Mouse (Mus musculus): ENCODE measurements around the gene Ablim1. TPM values are rescaled to one million over a fixed set of nuclear protein-coding genes. Genes with fewer than 3 reads are reported as not detected.

Ablim1 gene
- polyA plus RNA-seq, 1 experiment, result 501 TPM

DNA sequence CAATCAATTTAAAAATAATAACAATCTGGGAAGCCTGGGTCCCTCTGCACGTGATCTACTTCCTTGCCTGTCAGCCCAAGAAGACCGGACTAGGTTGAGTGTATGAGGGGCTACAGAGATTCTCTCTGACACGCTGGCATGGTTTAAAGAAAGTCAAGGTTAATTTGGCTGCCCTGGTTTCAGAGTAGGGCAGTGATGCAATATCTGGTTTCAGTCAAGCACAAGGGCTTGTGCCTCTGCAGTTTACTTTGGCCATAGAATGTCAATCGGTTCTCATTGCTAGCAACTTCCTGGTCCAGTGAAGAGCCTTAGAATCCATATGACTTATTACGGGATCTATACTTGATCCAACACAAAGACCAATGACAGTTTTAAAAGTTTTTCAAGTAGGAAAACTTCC lies 140.2 kb downstream of the Ablim1 start:
- 88% methylated on average over 5 of the region's 5 CpGs for WGBS
- no peak overlapping the region for H3K4me3 ChIP-seq (ENCODE audit: insufficient read depth, low read depth, low read length)
- H3K4me1 ChIP-seq (ENCODE audit: control insufficient read depth, insufficient read depth, low read length), result no peaks in the 10 kb centered on the region
- no peak for TF ChIP-seq CTCF (IDR thresholded peaks at IDR 0.05; ENCODE audit: insufficient read depth, low read depth, low read length)
- TF ChIP-seq POLR2A (IDR thresholded peaks at IDR 0.05; ENCODE audit: insufficient read depth, low read depth, low read length), result no peak
- no peak overlapping the region for H3K27ac ChIP-seq (ENCODE audit: insufficient read depth, low read depth, low read length)

DNA sequence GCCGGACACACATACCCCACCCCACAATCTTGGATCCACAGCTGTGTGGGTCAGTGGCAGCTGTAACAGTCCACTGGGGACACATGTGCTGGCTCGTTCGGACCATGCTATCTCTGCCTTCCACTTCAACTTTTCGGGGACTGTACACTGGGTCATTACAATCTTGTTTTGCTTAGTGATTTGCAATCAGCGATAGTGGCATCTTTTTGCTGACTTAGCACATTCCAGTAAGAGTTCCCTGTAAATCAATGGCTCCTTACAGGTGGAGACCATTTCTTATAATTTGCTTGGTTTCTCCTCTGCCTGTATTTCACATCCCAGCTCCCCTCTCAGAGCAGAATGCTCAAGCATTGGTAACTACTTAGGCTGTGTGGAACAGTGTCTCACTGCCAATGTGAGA lies 140.7 kb downstream of the Ablim1 start:
- 95% methylated on average over 5 of the region's 5 CpGs for WGBS
- Histone ChIP-seq H3K4me3 (ENCODE audit: insufficient read depth, low read depth, low read length) (no peak overlapping the region), H3K27ac (ENCODE audit: insufficient read depth, low read depth, low read length) (no peak overlapping the region), H3K4me1 (ENCODE audit: control insufficient read depth, insufficient read depth, low read length) (no peaks in the 10 kb centered on the region)
- no peak for TF ChIP-seq POLR2A (IDR thresholded peaks at IDR 0.05; ENCODE audit: insufficient read depth, low read depth, low read length)
- TF ChIP-seq CTCF (IDR thresholded peaks at IDR 0.05; ENCODE audit: insufficient read depth, low read depth, low read length), result no peak

DNA sequence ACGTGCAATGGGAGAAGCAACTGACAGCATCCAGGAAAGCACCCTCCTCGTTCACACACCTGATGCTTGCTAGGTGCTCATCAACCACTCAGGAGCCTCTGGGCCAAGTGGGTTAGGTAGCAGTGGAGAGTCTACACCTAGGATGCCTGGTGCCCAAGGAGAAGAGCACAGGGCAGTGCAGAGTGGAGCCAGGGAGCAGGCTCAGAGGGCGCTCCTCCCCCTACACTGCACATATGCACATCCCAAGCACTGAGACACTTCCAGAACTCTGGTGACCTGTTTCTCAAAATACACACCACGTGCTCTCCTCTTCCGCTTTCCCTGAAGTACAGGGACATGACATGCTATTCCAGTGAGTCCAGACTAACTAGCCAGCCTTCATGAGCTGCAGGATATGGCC lies 142.4 kb downstream of the Ablim1 start:
- Histone ChIP-seq H3K4me3 (ENCODE audit: insufficient read depth, low read depth, low read length) (no peak overlapping the region), H3K27ac (ENCODE audit: insufficient read depth, low read depth, low read length) (no peak overlapping the region), H3K4me1 (ENCODE audit: control insufficient read depth, insufficient read depth, low read length) (no peaks in the 10 kb centered on the region)
- no peak for TF ChIP-seq CTCF (IDR thresholded peaks at IDR 0.05; ENCODE audit: insufficient read depth, low read depth, low read length)
- TF ChIP-seq POLR2A (IDR thresholded peaks at IDR 0.05; ENCODE audit: insufficient read depth, low read depth, low read length), result no peak
- 87% methylated on average over 5 of the region's 5 CpGs for WGBS

DNA sequence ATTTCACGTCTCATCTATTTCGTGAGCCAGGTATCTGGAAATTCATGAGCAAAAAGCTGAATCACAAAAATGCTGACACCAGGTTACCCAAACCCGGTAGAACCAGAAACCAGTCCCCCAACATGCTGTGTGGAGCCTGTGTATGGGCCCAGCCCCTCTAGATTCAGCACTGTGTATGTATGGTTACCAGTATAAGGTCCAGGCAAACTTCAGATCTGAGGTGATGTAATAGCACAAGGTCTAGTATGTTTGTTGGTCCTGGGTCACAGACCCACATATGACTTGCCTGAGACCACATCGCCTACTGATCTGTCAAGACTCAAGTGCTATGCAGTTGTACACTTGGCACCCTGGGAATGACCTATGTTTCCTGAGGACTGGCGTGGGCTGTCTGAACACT lies 143.8 kb downstream of the Ablim1 start:
- Histone ChIP-seq H3K4me1 (ENCODE audit: control insufficient read depth, insufficient read depth, low read length) (no peaks in the 10 kb centered on the region), H3K4me3 (ENCODE audit: insufficient read depth, low read depth, low read length) (no peak overlapping the region), H3K27ac (ENCODE audit: insufficient read depth, low read depth, low read length) (no peak overlapping the region)
- WGBS, result 94% methylated on average over 5 of the region's 5 CpGs
- TF ChIP-seq CTCF (IDR thresholded peaks at IDR 0.05; ENCODE audit: insufficient read depth, low read depth, low read length) (no peak), POLR2A (IDR thresholded peaks at IDR 0.05; ENCODE audit: insufficient read depth, low read depth, low read length) (no peak)

DNA sequence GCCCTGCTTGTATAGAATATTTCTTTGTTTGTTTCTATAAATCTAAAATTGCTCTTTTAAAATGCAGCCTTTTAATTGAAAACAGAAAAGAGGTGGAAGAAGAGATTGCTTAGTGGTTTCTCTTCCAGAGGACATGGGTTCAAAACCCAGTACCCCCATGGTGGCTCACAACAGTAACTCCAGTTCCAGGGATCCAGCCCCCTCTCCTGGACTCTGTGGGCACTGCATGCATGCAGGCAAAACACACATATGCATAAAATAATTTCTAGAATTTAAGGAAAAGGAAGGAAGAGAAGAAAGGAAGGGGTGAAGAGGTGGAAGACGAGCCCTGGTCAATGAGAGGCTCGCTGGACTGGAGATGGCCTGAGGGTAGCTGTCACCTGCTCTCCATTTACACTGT lies 145.2 kb downstream of the Ablim1 start:
- Histone ChIP-seq H3K27ac (ENCODE audit: insufficient read depth, low read depth, low read length) (no peak overlapping the region), H3K4me3 (ENCODE audit: insufficient read depth, low read depth, low read length) (no peak overlapping the region), H3K4me1 (ENCODE audit: control insufficient read depth, insufficient read depth, low read length) (no peaks in the 10 kb centered on the region)
- TF ChIP-seq POLR2A (IDR thresholded peaks at IDR 0.05; ENCODE audit: insufficient read depth, low read depth, low read length) (no peak), CTCF (IDR thresholded peaks at IDR 0.05; ENCODE audit: insufficient read depth, low read depth, low read length) (no peak)
- WGBS, result 93% methylated on average over 2 of the region's 2 CpGs

DNA sequence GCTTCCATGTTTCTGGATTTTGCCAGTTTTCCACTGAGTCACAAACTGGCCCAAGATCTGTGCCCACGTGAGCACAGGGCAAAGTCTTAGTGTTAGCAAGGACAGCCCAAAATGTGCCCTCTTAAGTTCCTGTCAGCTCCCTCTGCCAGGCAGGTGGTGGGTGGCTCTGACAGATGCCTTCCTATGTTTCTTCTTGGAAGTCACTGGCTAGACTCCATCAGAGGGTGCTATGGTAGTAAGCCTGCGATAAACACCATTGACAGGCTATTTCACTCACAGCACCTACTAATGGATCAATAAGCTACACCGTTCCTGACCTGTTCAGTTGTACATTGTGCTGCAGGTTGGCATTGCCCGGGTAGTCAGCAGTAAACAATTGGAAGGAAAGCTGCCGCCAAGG lies 147.0 kb downstream of the Ablim1 start:
- Histone ChIP-seq H3K27ac (ENCODE audit: insufficient read depth, low read depth, low read length) (no peak overlapping the region), H3K4me1 (ENCODE audit: control insufficient read depth, insufficient read depth, low read length) (peaks cover 7% of the 10 kb centered on the region), H3K4me3 (ENCODE audit: insufficient read depth, low read depth, low read length) (no peak overlapping the region)
- WGBS, result 92% methylated on average over 5 of the region's 5 CpGs
- TF ChIP-seq POLR2A (IDR thresholded peaks at IDR 0.05; ENCODE audit: insufficient read depth, low read depth, low read length), result no peak
- TF ChIP-seq CTCF (IDR thresholded peaks at IDR 0.05; ENCODE audit: insufficient read depth, low read depth, low read length), result no peak

DNA sequence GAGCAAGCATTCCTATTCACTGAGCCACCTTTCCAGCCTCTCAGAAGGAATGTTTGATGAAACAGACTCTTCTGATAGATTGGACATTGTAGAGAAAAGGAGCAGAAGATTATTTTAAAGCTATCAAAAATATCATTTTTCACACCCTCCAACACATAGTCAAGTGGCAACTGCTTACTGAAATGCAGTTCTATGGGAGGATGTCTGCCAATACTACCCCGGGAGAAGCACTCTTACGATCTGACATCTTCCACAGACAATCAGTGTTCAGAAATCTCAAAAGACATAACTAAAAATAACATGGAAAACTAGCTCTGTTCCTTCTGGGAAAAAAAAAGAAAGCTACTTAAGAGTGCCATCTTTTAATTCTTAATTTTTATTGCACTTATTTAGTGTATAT lies 149.8 kb downstream of the Ablim1 start:
- WGBS, result 77% methylated on average over 2 of the region's 2 CpGs
- H3K27ac ChIP-seq (ENCODE audit: insufficient read depth, low read depth, low read length), result no peak overlapping the region

DNA sequence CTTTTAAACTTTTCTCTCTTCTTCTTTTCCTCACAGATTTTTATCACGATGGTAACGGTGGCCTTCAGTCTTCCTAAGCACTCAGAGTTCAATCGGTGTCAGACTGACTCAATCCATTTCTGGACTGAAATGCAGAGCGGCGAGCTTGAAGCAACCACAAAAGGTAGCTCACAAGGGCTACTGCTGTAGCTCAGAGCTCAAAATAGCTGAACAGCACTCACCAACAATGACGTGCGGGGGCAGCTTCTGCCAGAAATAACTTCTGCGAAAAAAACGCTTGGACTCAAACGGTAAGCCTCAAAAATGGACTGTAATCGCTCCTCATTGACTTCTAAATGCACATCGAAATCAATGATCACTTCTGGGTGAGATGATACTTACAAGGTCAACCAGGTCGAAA lies 151.4 kb downstream of the Ablim1 start:
- Histone ChIP-seq H3K27ac (ENCODE audit: insufficient read depth, low read depth, low read length) (no peak overlapping the region), H3K4me3 (ENCODE audit: insufficient read depth, low read depth, low read length) (no peak overlapping the region), H3K4me1 (ENCODE audit: control insufficient read depth, insufficient read depth, low read length) (peaks cover 15% of the 10 kb centered on the region)
- TF ChIP-seq CTCF (IDR thresholded peaks at IDR 0.05; ENCODE audit: insufficient read depth, low read depth, low read length) (no peak), POLR2A (IDR thresholded peaks at IDR 0.05; ENCODE audit: insufficient read depth, low read depth, low read length) (no peak)
- 70% methylated on average over 13 of the region's 13 CpGs for WGBS

More for the DNA sequence above, 149.8 kb downstream of the Ablim1 start:
- TF ChIP-seq POLR2A (IDR thresholded peaks at IDR 0.05; ENCODE audit: insufficient read depth, low read depth, low read length), result no peak
- TF ChIP-seq CTCF (IDR thresholded peaks at IDR 0.05; ENCODE audit: insufficient read depth, low read depth, low read length), result no peak
- no peak overlapping the region for H3K4me3 ChIP-seq (ENCODE audit: insufficient read depth, low read depth, low read length)
- H3K4me1 ChIP-seq (ENCODE audit: control insufficient read depth, insufficient read depth, low read length), result peaks cover 15% of the 10 kb centered on the region

DNA sequence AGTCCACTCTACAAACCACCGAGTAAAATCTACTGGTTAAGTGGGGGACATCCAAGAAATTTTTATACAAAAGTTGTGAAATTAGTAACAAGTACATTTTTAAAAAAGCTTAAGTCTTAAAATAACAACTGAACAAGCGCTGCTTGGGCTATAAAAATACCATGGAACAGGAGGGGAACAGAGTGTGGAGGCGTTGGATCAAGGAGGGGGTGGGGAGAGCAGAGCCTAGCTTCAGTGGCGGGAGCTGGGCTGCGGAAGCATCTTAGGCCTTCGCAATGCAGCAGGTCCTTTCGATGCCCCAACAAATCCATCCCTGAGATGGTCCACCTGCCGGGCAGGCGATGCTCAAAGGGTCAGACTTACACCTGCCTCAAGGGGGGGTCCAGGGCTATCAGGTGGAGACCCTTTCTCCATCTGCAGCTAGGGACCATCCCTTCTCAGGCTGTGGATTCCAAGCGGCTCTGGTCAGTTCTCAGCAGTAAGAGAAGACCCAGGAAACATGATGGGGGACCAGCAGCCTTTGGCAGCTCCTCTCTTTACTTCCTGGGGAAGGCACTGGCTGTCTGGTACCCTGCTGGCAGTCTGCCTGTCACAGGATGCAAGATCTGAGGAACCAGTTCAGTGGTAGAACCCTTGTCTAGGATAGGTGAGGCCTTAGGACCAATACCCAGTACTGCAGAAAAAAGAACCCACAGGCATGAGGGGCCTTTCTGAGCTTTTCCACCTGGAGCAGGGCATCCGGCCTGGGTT lies 152.6 kb downstream of the Ablim1 start:
- Histone ChIP-seq H3K4me3 (ENCODE audit: insufficient read depth, low read depth, low read length) (no peak overlapping the region), H3K4me1 (ENCODE audit: control insufficient read depth, insufficient read depth, low read length) (peaks cover 17% of the 10 kb centered on the region), H3K27ac (ENCODE audit: insufficient read depth, low read depth, low read length) (0 out of 2 replicates have a peak overlapping the region, but pooled peaks have one; percentile 6)
- WGBS, result 60% methylated on average over 11 of the region's 11 CpGs
- no peak for TF ChIP-seq CTCF (IDR thresholded peaks at IDR 0.05; ENCODE audit: insufficient read depth, low read depth, low read length)
- no peak for TF ChIP-seq POLR2A (IDR thresholded peaks at IDR 0.05; ENCODE audit: insufficient read depth, low read depth, low read length)
